Mouse (Mus musculus) myocyte (in vitro differentiated cells): ENCODE results near the gene Tmc6.

Experiments used
- CEBPB ChIP-seq: IDR thresholded peaks from 2 replicates; pipeline ENCODE4 v1.6.1; 2011; ENCODE audit warnings: mild to moderate bottlenecking, moderate library complexity; ENCODE audit not compliant: poor library complexity, insufficient read depth, severe bottlenecking
- E2F4 ChIP-seq: IDR thresholded peaks from one replicate; pipeline ENCODE4 v1.6.1; 2011; ENCODE audit warnings: mild to moderate bottlenecking, control low read depth, moderate library complexity; ENCODE audit not compliant: insufficient read depth
- MAX ChIP-seq: IDR thresholded peaks from one replicate; pipeline ENCODE4 v1.6.1; 2011; ENCODE audit warnings: low read depth, mild to moderate bottlenecking, control low read depth
- MYOD1 ChIP-seq, 3 experiments: IDR thresholded peaks; one replicate each; pipeline ENCODE4 v1.6.1; 2011; ENCODE audit warnings: control low read depth in 2 of 3, low read depth in 2 of 3, mild to moderate bottlenecking in 2 of 3, moderate library complexity in 1 of 3; ENCODE audit not compliant: insufficient read length in 2 of 3, control insufficient read depth in 1 of 3
- MYOG ChIP-seq, 3 experiments: IDR thresholded peaks; one replicate each; pipeline ENCODE4 v1.6.1; 2011; ENCODE audit warnings: control low read depth in 2 of 3, low read depth in 2 of 3, mild to moderate bottlenecking in 2 of 3; ENCODE audit not compliant: insufficient read length in 2 of 3, control insufficient read depth in 1 of 3, insufficient read depth in 1 of 3
- POLR2A ChIP-seq: IDR thresholded peaks from one replicate; pipeline ENCODE4 v1.6.1; 2011; ENCODE audit warnings: low read depth, mild to moderate bottlenecking, control low read depth, moderate library complexity; ENCODE audit not compliant: insufficient read length
- POLR2AphosphoS2 ChIP-seq: IDR thresholded peaks from one replicate; pipeline ENCODE4 v1.6.1; 2011; ENCODE audit warnings: low read depth, control low read depth; ENCODE audit not compliant: insufficient read length
- REST ChIP-seq: IDR thresholded peaks from one replicate; pipeline ENCODE4 v1.6.1; 2011; ENCODE audit warnings: mild to moderate bottlenecking, control low read depth, moderate library complexity; ENCODE audit not compliant: insufficient read depth, insufficient read length
- SRF ChIP-seq: IDR thresholded peaks from one replicate; pipeline ENCODE4 v1.6.1; 2011; ENCODE audit warnings: low read depth; ENCODE audit not compliant: control insufficient read depth, insufficient read length
- TCF12 ChIP-seq: IDR thresholded peaks from one replicate; pipeline ENCODE4 v1.6.1; 2011; ENCODE audit warnings: mild to moderate bottlenecking, control low read depth; ENCODE audit not compliant: poor library complexity, insufficient read depth, severe bottlenecking
- TCF3 ChIP-seq: IDR thresholded peaks from one replicate; pipeline ENCODE4 v1.6.1; 2011; ENCODE audit warnings: low read depth, control low read depth; ENCODE audit not compliant: insufficient read length
- USF1 ChIP-seq: IDR thresholded peaks from one replicate; pipeline ENCODE4 v1.6.1; 2011; ENCODE audit warnings: low read depth, mild to moderate bottlenecking, control low read depth, moderate library complexity

DNA sequence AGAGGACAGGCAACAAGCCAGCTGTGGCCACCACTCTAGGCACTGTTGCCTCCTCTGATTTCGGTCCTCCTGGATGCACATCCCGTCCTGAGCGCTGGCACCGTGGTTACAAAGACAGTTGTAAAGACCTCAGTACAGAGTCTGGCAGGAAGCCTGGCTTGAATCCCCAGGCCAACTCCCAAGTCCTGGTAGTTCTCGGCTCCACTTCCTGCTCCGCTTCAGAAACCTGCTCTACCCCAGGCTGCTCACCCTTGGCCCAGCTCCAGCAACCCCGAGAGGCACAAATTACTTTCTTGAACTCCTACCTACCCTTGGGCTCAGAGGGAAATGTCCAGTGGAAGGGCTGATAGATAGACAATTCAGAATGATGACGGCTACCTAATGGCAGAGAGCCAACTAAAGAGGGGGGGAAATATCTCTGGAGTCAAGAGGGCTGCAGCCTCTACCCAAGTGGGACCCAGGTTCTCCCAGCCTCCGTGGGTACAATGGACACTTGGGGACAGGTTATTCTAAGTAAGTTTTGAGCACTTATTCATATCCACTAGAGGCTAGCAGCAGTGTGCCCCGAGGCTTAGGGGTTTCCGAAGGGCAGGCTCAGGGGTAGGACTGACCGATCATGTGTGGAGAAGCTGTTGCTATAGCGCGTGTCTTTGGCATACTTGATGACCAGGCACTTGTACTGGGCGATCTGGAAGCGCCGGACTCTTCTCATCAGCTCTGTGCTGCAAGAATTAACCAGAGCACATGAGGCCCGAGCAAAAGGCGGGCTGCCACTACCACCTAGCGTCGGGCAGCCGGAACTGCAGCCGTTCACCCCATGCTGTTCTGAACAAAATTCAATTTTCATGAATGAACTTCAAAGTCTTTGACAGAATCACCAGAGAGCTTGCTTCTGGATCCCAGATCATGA, 42.3 kb upstream of the Tmc6 start:
- no peak for TF ChIP-seq USF1
- peak; percentile 25 for TF ChIP-seq POLR2A
- TF ChIP-seq POLR2AphosphoS2 = peak; percentile 57
- no peak for TF ChIP-seq SRF
- TF ChIP-seq TCF12 = no peak
- peak in 1 of 3 experiments; percentile 13 for TF ChIP-seq MYOD1 (IDR thresholded peaks at IDR 0.05; ENCODE audit: control insufficient read depth in 1 of 3, insufficient read length in 2 of 3, low read depth in 2 of 3)
- no peak for TF ChIP-seq CEBPB
- no peak for TF ChIP-seq MAX
- no peak for TF ChIP-seq TCF3
- no peak for TF ChIP-seq REST
- no peak for TF ChIP-seq MYOG (IDR thresholded peaks at IDR 0.05; ENCODE audit: control insufficient read depth in 1 of 3, insufficient read depth in 1 of 3, insufficient read length in 2 of 3, low read depth in 2 of 3)
- TF ChIP-seq E2F4 = no peak
